ENCODE assay signal across 8 mouse cellular contexts in the genomic region with DNA sequence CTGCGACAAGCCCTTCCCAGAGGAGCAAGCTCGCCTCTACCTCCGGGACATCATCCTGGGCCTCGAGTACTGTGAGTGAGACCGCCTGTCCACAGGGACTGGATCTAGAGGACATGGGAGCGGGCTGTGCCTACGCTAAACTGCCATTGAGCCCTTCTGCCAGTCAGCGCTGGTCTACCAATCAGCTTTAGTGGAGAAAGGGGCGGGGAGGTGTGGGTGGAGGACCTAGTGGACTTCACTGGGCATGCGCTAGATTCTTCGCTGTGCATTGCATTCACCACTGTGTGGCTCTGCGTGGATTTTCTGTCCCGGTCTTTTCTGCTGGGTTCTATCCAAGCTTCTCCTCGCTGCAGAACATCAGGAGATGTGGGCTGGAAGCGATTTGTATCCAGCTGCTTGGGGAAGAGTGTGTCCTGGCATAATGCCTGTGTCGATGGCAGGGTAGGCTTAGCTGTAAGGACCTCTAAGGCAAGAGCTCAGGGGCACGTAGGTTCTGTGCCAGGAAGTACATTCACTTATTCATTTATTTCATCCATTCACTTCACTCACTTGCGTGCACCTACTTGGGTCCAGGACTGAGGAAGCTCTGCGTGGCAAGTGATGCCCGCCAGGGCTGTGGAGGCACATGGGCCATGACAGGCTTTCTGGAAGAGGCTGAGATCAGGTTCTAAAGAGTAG. TPM values are rescaled to one million over a fixed set of nuclear protein-coding genes. Genes with fewer than 3 reads are reported as not detected.
A peak's percentile ranks its signal among the peaks of the same experiment; 100 is the strongest.
DNase-seq lines count a peak whose midpoint lies in the region; ATAC-seq and TF ChIP-seq lines count a peak whose summit lies in the region.

No protein-coding gene starts in this region.

- no peaks in the 10 kb centered on the region for H3K9me3 ChIP-seq in hindbrain, embryonic 16.5 days (ENCODE audit: control insufficient read depth, low read length)

- no peaks in the 10 kb centered on the region for H3K27me3 ChIP-seq in hindbrain, embryonic 16.5 days (replicated peaks; ENCODE audit: control insufficient read depth, insufficient read depth, low read length)

- peak overlapping the region; percentile 68 for H3K4me2 ChIP-seq in hindbrain, embryonic 16.5 days (ENCODE audit: low read length)

- DNase-seq in adrenal gland, adult 2 months: peak; percentile 95
- peak; percentile 88 for DNase-seq in gastrocnemius, adult 2 months
- peak; percentile 85 for DNase-seq in left cerebral cortex, adult 11 months (ENCODE audit: low spot score)
- DNase-seq in lung, postnatal 25 days (ENCODE audit: low spot score): peak; percentile 94
- DNase-seq in retina, adult 2 months (ENCODE audit: low read depth, low spot score): peak; percentile 86
- peak; percentile 63 for DNase-seq in thymus, postnatal 25 days

- TF ChIP-seq CTCF in cortical plate, adult 2 months (IDR thresholded peaks at IDR 0.05; ENCODE audit: extremely low read depth, insufficient read depth, low read length): no peak
- TF ChIP-seq CTCF in gastrocnemius, adult 2 months (IDR thresholded peaks at IDR 0.05): peak; percentile 9; the same call in 1 of the 2 replicates

- peak overlapping the region; percentile 1; the same call in 1 of the 2 replicates for H3K4me3 ChIP-seq in cortical plate, adult 2 months (ENCODE audit: insufficient read depth, low read length)
- H3K4me3 ChIP-seq in gastrocnemius, adult 2 months: peak overlapping the region; percentile 65
- H3K4me3 ChIP-seq in hindbrain, embryonic 16.5 days (ENCODE audit: low read length): peak overlapping the region; percentile 36

- intact Hi-C loops in gastrocnemius, adult 2 months (cut with DNase I): no loop called here

- H3K4me1 ChIP-seq in cortical plate, adult 2 months (ENCODE audit: control insufficient read depth, insufficient read depth, low read length): 0 out of 2 replicates have a peak, but pooled peaks cover 4% of the 10 kb centered on the region
- peaks cover 7% of the 10 kb centered on the region for H3K4me1 ChIP-seq in hindbrain, embryonic 16.5 days (ENCODE audit: control insufficient read depth, insufficient read depth, low read depth, low read length)

- H3K9ac ChIP-seq in hindbrain, embryonic 16.5 days (ENCODE audit: low read depth, low read length): peak overlapping the region; percentile 53

- ATAC-seq in hindbrain, embryonic 16.5 days: peak; percentile 96

- 0 out of 2 replicates have a peak, but pooled peaks have one; percentile 36 for TF ChIP-seq POLR2A in cortical plate, adult 2 months (IDR thresholded peaks at IDR 0.05; ENCODE audit: extremely low read depth, insufficient read depth, low read length)

- H3K27ac ChIP-seq in cortical plate, adult 2 months (ENCODE audit: insufficient read depth, low read length): no peak overlapping the region
- peak overlapping the region; percentile 63 for H3K27ac ChIP-seq in gastrocnemius, adult 2 months
- H3K27ac ChIP-seq in hindbrain, embryonic 16.5 days (ENCODE audit: low read depth, low read length): peak overlapping the region; percentile 70

- WGBS in hindbrain, embryonic 16.5 days: 22% methylated on average over 20 of the region's 20 CpGs

- 0 out of 2 replicates have a peak, but pooled peaks cover 5% of the 10 kb centered on the region for H3K36me3 ChIP-seq in hindbrain, embryonic 16.5 days (ENCODE audit: control insufficient read depth, insufficient read depth, low read length)

RNA-seq across cellular contexts. Expression of gene Camkk1, which starts 12.2 kb away (rescaled TPM):
- total RNA-seq in adrenal gland, adult 2 months (2021): 1 to 10 TPM; 1.8 to 9.8 TPM
- polyA plus RNA-seq in adrenal gland, adult 2 months (2012; rRNA removed): 2.2 and 3.2 TPM in 2 replicates
- polyA plus RNA-seq in cortical plate, adult 2 months (2012; rRNA removed): 90.0 and 103 TPM in 2 replicates
- under 1 TPM; 0.43 to 0.89 TPM for total RNA-seq in gastrocnemius, adult 2 months (2021)
- polyA plus RNA-seq in hindbrain, embryonic 16.5 days (2015; fragmentation: Nextera tagmentation; extraction: Ambion mirVana): 35.8 TPM in 2 replicates

RNA-seq across cellular contexts. Expression of gene Ncbp3, which starts 16.6 kb away (rescaled TPM):
- 1 to 10 TPM; 9.4 to 9.5 TPM for total RNA-seq in adrenal gland, adult 2 months (2021)
- 1.6 and 1.7 TPM in 2 replicates for polyA plus RNA-seq in adrenal gland, adult 2 months (2012; rRNA removed)
- polyA plus RNA-seq in cortical plate, adult 2 months (2012; rRNA removed): 4.5 and 4.7 TPM in 2 replicates
- total RNA-seq in gastrocnemius, adult 2 months (2021): 1 to 10 TPM; 3.2 to 3.9 TPM
- polyA plus RNA-seq in hindbrain, embryonic 16.5 days (2015; fragmentation: Nextera tagmentation; extraction: Ambion mirVana): 8.3 and 9.2 TPM in 2 replicates

RNA-seq across cellular contexts. Expression of gene P2rx1, which starts 32.1 kb away (rescaled TPM):
- under 1 TPM; 0.40 to 0.55 TPM for total RNA-seq in adrenal gland, adult 2 months (2021)
- polyA plus RNA-seq in adrenal gland, adult 2 months (2012; rRNA removed): 0.85 and 1.0 TPM in 2 replicates
- 0.52 and 0.78 TPM in 2 replicates for polyA plus RNA-seq in cortical plate, adult 2 months (2012; rRNA removed)
- total RNA-seq in gastrocnemius, adult 2 months (2021): under 1 TPM; 0.15 to 0.56 TPM
- 0.31 and 0.45 TPM in 2 replicates for polyA plus RNA-seq in hindbrain, embryonic 16.5 days (2015; fragmentation: Nextera tagmentation; extraction: Ambion mirVana)

RNA-seq across cellular contexts. Expression of gene Itgae, which starts 59.4 kb away (rescaled TPM):
- under 1 TPM; 0.23 to 0.79 TPM for total RNA-seq in adrenal gland, adult 2 months (2021)
- 0.39 and 0.54 TPM in 2 replicates for polyA plus RNA-seq in adrenal gland, adult 2 months (2012; rRNA removed)
- polyA plus RNA-seq in cortical plate, adult 2 months (2012; rRNA removed): 0.21 and 0.25 TPM in 2 replicates
- total RNA-seq in gastrocnemius, adult 2 months (2021): under 1 TPM; 0.08 to 0.17 TPM
- 0.19 and 0.33 TPM in 2 replicates for polyA plus RNA-seq in hindbrain, embryonic 16.5 days (2015; fragmentation: Nextera tagmentation; extraction: Ambion mirVana)

Comparison
In these comparisons a context has a peak if more than half of its experiments do, and no peak if none do; other contexts are left out.
1. H3K4me3 ChIP-seq: peak in every context shown above with its lines; median percentile 65 in gastrocnemius, adult 2 months; 36 in hindbrain, embryonic 16.5 days; 1 in cortical plate, adult 2 months.